Mouse (Mus musculus) stomach, embryonic 15.5 days (tissue): Measurements from ENCODE around the gene Sntb2. TPM values are rescaled to one million over a fixed set of nuclear protein-coding genes. Genes with fewer than 3 reads are reported as not detected.
"Not testable (repeated sequence)": the region's sequence is repeated elsewhere in the genome, so short reads cannot be mapped to it uniquely, and the experiment has no call there.

Source experiments
- ATAC-seq: fragments of 200-750 bp; cut with Nextera tagmentation; 2 replicates; pipeline ENCODE4 v1.8.0; 2017; ENCODE audit warnings: low read depth, moderate number of reproducible peaks, moderate TSS enrichment; ENCODE audit not compliant: insufficient read depth, low FRiP score
- H3K27ac ChIP-seq: fragments of 300-500 bp; sonication (generic); 2 replicates; pipeline ENCODE4 v1.5.1; 2015; ENCODE audit warnings: mild to moderate bottlenecking, inconsistent platforms
- H3K27me3 ChIP-seq: fragments of 300-500 bp; sonication (generic); replicated peaks from 2 replicates; pipeline ENCODE4 v1.6.1; 2015; ENCODE audit warnings: inconsistent platforms
- H3K36me3 ChIP-seq: fragments of 300-500 bp; sonication (generic); 2 replicates; pipeline ENCODE4 v1.6.1; 2015; ENCODE audit warnings: inconsistent platforms
- H3K4me1 ChIP-seq: fragments of 300-500 bp; sonication (generic); 2 replicates; pipeline ENCODE4 v1.6.1; 2015; ENCODE audit warnings: inconsistent platforms
- H3K4me2 ChIP-seq: fragments of 300-500 bp; sonication (generic); 2 replicates; pipeline ENCODE4 v1.6.1; 2015; ENCODE audit warnings: mild to moderate bottlenecking, inconsistent platforms
- H3K4me3 ChIP-seq: fragments of 300-500 bp; sonication (generic); replicated peaks from 2 replicates; pipeline ENCODE4 v1.5.1; 2015; ENCODE audit warnings: inconsistent platforms
- H3K9ac ChIP-seq: fragments of 300-500 bp; sonication (generic); 2 replicates; pipeline ENCODE4 v1.6.1; 2015; ENCODE audit warnings: inconsistent platforms
- H3K9me3 ChIP-seq: fragments of 300-500 bp; sonication (generic); 2 replicates; pipeline ENCODE4 v1.6.1; 2016; ENCODE audit warnings: inconsistent platforms
- WGBS: fragments of 180-500 bp; shearing (Covaris S2); methylation state at CpG from one replicate; pipeline ENCODE4 v1.1.7; 2015; 5-methylcytosine and 5-hydroxymethylcytosine counted together
- polyA plus RNA-seq: library from polyadenylated mRNA; unstranded; fragments of >200 nt; fragmentation: Nextera tagmentation; extraction: Ambion mirVana; gene quantifications from 2 replicates; pipeline ENCODE4 v1.2.1, GENCODE M21; 2015

The Sntb2 gene
- polyA plus RNA-seq, 1 experiment from 2014 or later = 17.6 TPM

GRCm38 (mm10) chr8:107029310-107029709 lies 93.8 kb downstream of the Sntb2 start:
- Histone ChIP-seq H3K4me1 (peaks cover 7% of the 10 kb centered on the region), H3K4me2 (no peak overlapping the region), H3K27ac (no peak overlapping the region), H3K4me3 (no peak overlapping the region), H3K9me3 (no peaks in the 10 kb centered on the region), H3K9ac (no peak overlapping the region), H3K36me3 (no peaks in the 10 kb centered on the region), H3K27me3 (no peaks in the 10 kb centered on the region)
- WGBS = 72% methylated on average over 3 of the region's 3 CpGs
- ATAC-seq = no peak

GRCm38 (mm10) chr8:107030058-107030457 lies 94.5 kb downstream of the Sntb2 start:
- Histone ChIP-seq H3K36me3 (no peaks in the 10 kb centered on the region), H3K27me3 (no peaks in the 10 kb centered on the region), H3K4me3 (no peak overlapping the region), H3K9me3 (no peaks in the 10 kb centered on the region), H3K4me1 (peaks cover 7% of the 10 kb centered on the region), H3K27ac (no peak overlapping the region), H3K9ac (no peak overlapping the region), H3K4me2 (no peak overlapping the region)
- no peak for ATAC-seq
- 61% methylated on average over 5 of the region's 5 CpGs for whole genome bisulfite sequencing

GRCm38 (mm10) chr8:107030650-107031576 lies 95.4 kb downstream of the Sntb2 start, which contains the start of gene Vps4a:
Gene Vps4a, plus strand, starts transcription at chr8:107031222.
- no peaks in the 10 kb centered on the region for H3K27me3 ChIP-seq
- peak within 1 kb of the TSS; percentile 94 for H3K9ac ChIP-seq
- peak within 1 kb of the TSS; percentile 98 for H3K4me3 ChIP-seq
- peak; percentile 95 for ATAC-seq
- peak within 1 kb of the TSS; percentile 86 for H3K27ac ChIP-seq
- H3K9me3 ChIP-seq = no peaks in the 10 kb centered on the region
- 4% methylated on average over 65 of the region's 66 CpGs for WGBS
- H3K4me2 ChIP-seq = peak within 1 kb of the TSS; percentile 55
- no peaks in the 10 kb centered on the region for H3K36me3 ChIP-seq
- H3K4me1 ChIP-seq = peaks cover 7% of the 10 kb centered on the region

- H3K27me3 ChIP-seq = no peaks in the 10 kb centered on the region
- H3K4me1 ChIP-seq = peaks cover 7% of the 10 kb centered on the region
- H3K9me3 ChIP-seq = no peaks in the 10 kb centered on the region
- peak; percentile 20; the same call in 1 of the 2 replicates for ATAC-seq
- H3K27ac ChIP-seq = peak overlapping the region; percentile 86
- H3K9ac ChIP-seq = peak overlapping the region; percentile 94
- H3K36me3 ChIP-seq = no peaks in the 10 kb centered on the region
- H3K4me3 ChIP-seq = peak overlapping the region; percentile 98
- H3K4me2 ChIP-seq = peak overlapping the region; percentile 55
- WGBS = under 1% methylated on average over 39 of the region's 40 CpGs
Observed at GRCm38 (mm10) chr8:107031577-107032090, 96.1 kb downstream of the Sntb2 start.

DNA sequence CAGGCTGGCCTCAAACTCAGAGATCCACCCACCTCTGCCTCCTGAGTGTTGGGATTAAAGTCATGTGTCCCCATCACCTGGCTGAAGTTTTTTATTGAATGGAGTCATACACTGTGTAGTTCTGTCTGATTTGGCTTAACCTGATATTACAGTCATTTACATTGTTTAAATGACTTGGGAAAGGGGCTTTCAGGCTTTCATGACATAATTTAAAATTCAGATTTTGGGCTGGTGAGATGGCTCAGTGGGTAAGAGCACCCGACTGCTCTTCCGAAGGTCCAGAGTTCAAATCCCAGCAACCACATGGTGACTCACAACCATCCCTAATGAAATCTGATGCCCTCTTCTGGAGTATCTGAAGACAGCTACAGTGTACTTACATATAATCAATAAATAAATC lies 98.1 kb downstream of the Sntb2 start:
- H3K36me3 ChIP-seq, H3K27ac ChIP-seq: not testable (repeated sequence)

DNA sequence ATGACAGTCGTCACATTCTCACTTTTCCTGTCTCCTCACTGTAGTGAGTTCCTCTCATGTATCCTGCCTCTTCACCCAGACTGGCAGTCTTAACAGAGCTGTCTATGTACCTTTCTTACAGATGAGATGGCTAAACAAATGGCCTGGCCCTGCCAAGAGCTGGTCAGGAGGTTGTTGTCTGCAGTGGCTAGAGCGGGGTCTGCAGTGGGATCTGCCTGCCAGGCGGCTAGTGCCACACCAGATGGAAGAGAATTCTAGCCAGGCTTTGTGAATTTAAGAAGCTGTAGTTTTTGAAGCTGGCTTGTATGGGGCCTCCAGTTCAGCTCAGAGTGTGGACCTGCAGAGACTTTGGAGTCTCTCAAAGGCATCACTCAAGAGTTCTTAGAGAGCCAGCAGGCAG lies 100.1 kb downstream of the Sntb2 start:
- WGBS = 85% methylated on average over 3 of the region's 3 CpGs
- H3K9me3 ChIP-seq = no peaks in the 10 kb centered on the region
- no peaks in the 10 kb centered on the region for H3K27me3 ChIP-seq
- H3K4me1 ChIP-seq = peaks cover 7% of the 10 kb centered on the region
- no peak overlapping the region for H3K4me2 ChIP-seq
- no peak overlapping the region for H3K4me3 ChIP-seq
- H3K9ac ChIP-seq = no peak overlapping the region
- no peak for ATAC-seq
- peaks cover 21% of the 10 kb centered on the region for H3K36me3 ChIP-seq
- H3K27ac ChIP-seq = no peak overlapping the region

More for the DNA sequence above, 98.1 kb downstream of the Sntb2 start:
- not testable (repeated sequence) for H3K4me3 ChIP-seq, H3K27me3 ChIP-seq, H3K4me1 ChIP-seq, H3K9me3 ChIP-seq, H3K9ac ChIP-seq, H3K4me2 ChIP-seq, ATAC-seq
- 92% methylated on average over 2 of the region's 2 CpGs for WGBS

DNA sequence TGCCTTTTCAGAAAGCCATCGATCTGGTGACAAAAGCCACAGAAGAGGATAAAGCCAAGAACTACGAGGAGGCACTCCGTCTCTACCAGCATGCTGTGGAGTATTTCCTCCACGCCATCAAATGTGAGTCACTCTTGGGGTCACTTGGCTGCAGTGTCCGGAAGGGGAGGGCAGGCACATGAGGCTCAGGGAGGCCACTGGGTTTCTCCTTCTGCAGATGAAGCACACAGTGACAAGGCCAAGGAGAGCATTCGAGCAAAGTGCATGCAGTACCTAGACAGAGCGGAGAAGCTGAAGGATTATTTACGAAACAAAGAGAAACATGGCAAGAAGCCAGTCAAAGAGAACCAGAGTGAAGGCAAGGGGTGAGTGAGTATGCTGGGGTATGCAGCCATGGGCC lies 101.1 kb downstream of the Sntb2 start:
- Histone ChIP-seq H3K36me3 (peaks cover 29% of the 10 kb centered on the region), H3K27ac (no peak overlapping the region), H3K4me3 (no peak overlapping the region), H3K9me3 (no peaks in the 10 kb centered on the region), H3K9ac (no peak overlapping the region), H3K27me3 (no peaks in the 10 kb centered on the region), H3K4me2 (no peak overlapping the region), H3K4me1 (peaks cover 7% of the 10 kb centered on the region)
- WGBS = 75% methylated on average over 8 of the region's 8 CpGs
- ATAC-seq = no peak

- Histone ChIP-seq H3K4me1 (no peaks in the 10 kb centered on the region), H3K9ac (no peak overlapping the region), H3K4me3 (no peak overlapping the region), H3K4me2 (no peak overlapping the region), H3K9me3 (no peaks in the 10 kb centered on the region), H3K27ac (no peak overlapping the region), H3K36me3 (peaks cover 67% of the 10 kb centered on the region), H3K27me3 (no peaks in the 10 kb centered on the region)
- 77% methylated on average over 7 of the region's 7 CpGs for WGBS
- ATAC-seq = no peak
Observed at GRCm38 (mm10) chr8:107040632-107041031, 105.1 kb downstream of the Sntb2 start.

- no peak overlapping the region for H3K4me3 ChIP-seq
- H3K9me3 ChIP-seq = no peaks in the 10 kb centered on the region
- 86% methylated on average over 6 of the region's 6 CpGs for WGBS
- H3K4me2 ChIP-seq = no peak overlapping the region
- H3K9ac ChIP-seq = no peak overlapping the region
- ATAC-seq = no peak
- H3K4me1 ChIP-seq = peaks cover 9% of the 10 kb centered on the region; the same call in 1 of the 2 replicates
- no peaks in the 10 kb centered on the region for H3K27me3 ChIP-seq
- H3K36me3 ChIP-seq = peaks cover 64% of the 10 kb centered on the region
- no peak overlapping the region for H3K27ac ChIP-seq
Observed at GRCm38 (mm10) chr8:107045478-107045877, 109.9 kb downstream of the Sntb2 start.

DNA sequence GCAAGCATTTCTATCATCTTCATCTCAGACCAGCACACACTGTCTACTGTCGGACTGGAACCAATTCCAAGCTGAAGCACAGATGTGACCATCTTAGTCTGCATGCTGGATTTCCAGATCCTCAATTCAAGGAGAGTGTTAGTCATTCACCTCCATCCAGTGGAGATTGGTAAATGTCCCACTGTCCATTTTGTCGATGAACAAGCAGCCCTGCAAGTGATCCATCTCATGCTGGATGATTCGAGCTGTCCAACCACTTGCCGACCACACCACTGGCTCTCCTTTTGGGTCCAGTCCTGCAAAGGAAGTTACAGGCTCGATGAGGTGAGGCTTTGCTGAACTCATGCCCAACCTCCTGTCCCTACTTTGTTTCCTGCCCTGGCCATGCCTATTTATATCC lies 111.4 kb downstream of the Sntb2 start:
- H3K9me3 ChIP-seq = no peaks in the 10 kb centered on the region
- H3K36me3 ChIP-seq = peaks cover 63% of the 10 kb centered on the region
- H3K9ac ChIP-seq = no peak overlapping the region
- H3K27ac ChIP-seq = no peak overlapping the region
- 79% methylated on average over 5 of the region's 5 CpGs for WGBS
- ATAC-seq = no peak
- H3K4me1 ChIP-seq = peaks cover 9% of the 10 kb centered on the region; the same call in 1 of the 2 replicates
- H3K4me3 ChIP-seq = no peak overlapping the region
- 0 out of 2 replicates have a peak overlapping the region, but pooled peaks have one; percentile 93 for H3K4me2 ChIP-seq
- H3K27me3 ChIP-seq = no peaks in the 10 kb centered on the region

DNA sequence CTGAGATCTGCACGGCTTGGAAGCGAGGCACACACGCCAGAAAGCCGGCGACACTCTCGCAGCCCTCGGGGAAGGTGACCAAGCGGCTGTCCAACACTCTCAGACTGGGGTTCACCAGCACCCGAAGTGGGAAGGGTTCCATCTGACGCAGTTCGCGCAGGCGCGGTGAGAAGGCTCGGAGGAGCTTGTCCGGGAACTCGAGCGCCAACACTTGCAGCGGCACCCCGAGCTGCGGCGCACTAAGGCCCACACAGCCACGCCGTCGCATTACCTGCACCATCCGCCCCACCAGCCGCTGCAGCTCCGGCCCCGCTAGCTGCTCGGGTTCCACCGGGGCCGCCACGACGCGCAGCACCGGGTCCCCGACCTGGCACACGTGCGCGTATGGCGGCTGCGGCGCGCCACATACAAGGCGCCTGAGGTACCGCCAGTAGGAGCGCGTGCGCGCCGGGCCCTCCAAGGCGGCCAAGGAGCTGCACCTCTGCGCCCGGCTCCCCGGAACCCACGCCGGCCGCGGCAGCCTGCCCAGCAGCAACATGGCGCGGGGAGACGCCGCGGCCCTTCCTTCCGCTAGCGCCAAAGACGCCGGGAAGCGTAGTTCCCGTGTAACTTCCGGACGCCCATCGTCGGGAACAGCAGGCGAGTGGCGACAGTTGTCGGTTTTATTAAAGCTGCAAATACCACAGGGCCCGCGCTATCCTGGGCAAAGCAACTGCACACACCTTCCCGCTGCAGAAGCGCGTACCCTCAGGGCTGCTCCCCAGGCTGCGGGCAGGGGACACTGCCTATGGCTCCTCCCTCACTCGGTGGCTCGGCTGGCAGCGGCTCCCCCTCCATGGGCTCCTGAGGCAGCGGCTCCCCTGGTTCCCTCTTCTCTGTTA lies 112.8 kb downstream of the Sntb2 start, which contains the start of gene Pdf:
TSS of gene Pdf (minus strand) at position 554 of the 881 bp plus-strand sequence.
- Histone ChIP-seq H3K9ac (peak within 1 kb of the TSS; percentile 80), H3K4me3 (peak within 1 kb of the TSS; percentile 81), H3K36me3 (peaks cover 64% of the 10 kb centered on the region), H3K27ac (peak within 1 kb of the TSS; percentile 94), H3K9me3 (no peaks in the 10 kb centered on the region), H3K4me1 (peaks cover 9% of the 10 kb centered on the region; the same call in 1 of the 2 replicates), H3K27me3 (no peaks in the 10 kb centered on the region), H3K4me2 (peak within 1 kb of the TSS; percentile 93)
- peak; percentile 79 for ATAC-seq
- under 1% methylated on average over 87 of the region's 87 CpGs for WGBS
